Mouse (Mus musculus): ENCODE measurements around the gene Fbxo21. TPM values are rescaled to one million over a fixed set of nuclear protein-coding genes. Genes with fewer than 3 reads are reported as not detected.

Fbxo21 gene
- polyA plus RNA-seq, 1 experiment from 2014 or later = 55.3 TPM

DNA sequence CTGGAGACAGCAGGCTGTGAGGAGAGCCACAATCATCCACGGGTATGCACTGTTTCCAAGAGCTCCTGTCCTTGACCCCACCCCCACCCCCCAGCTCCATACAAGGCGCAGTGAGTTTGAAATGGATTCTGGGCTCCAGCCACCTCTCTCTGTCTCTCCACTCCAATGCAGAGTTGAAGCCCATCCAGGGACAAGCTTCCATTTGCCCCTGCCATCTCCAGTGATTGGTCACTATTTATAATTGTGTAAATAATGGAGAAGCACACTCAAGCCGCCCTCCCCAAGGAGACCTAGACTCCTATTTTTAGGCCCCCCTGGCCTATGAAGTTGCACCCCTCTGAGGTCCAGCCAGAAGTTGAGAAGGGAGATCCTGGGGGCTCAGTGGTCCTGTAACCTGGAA, 46.5 kb downstream of the Fbxo21 start:
- 71% methylated on average over 3 of the region's 3 CpGs for WGBS
- Histone ChIP-seq H3K4me1 (peaks cover 18% of the 10 kb centered on the region), H3K9ac (no peak overlapping the region), H3K4me3 (replicated peaks) (no peak overlapping the region), H3K4me2 (replicated peaks) (no peak overlapping the region), H3K9me3 (replicated peaks) (no peaks in the 10 kb centered on the region), H3K27me3 (peaks cover 32% of the 10 kb centered on the region), H3K36me3 (no peaks in the 10 kb centered on the region), H3K27ac (replicated peaks) (no peak overlapping the region)
- ATAC-seq (ENCODE audit: insufficient number of reproducible peaks, low FRiP score, low TSS enrichment, low read depth) = no peak

DNA sequence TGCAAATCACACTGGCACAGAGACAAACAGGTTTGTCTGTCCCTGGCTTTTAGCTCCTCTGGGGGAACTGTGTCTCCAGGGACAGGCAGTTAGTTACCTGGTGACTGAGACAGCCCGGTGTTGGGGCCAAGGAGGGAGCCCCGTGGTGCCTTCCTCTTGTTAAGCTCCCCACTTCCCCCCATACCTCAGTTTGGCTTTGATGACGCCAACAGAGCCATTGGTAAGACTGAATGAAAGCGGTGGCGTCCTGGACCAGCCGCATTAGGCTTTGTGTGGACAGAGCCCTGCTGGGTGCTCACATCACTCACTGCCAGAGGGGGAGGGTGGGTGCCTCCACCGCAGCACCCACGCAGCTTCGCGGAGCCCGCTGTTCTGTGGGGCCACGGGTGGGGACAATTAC, 49.4 kb downstream of the Fbxo21 start:
- ATAC-seq (ENCODE audit: insufficient number of reproducible peaks, low FRiP score, low TSS enrichment, low read depth) = no peak
- H3K4me3 ChIP-seq (replicated peaks) = no peak overlapping the region
- no peak overlapping the region for H3K27ac ChIP-seq (replicated peaks)
- H3K4me2 ChIP-seq (replicated peaks) = no peak overlapping the region
- no peaks in the 10 kb centered on the region for H3K36me3 ChIP-seq
- 6% methylated on average over 12 of the region's 12 CpGs for WGBS
- H3K27me3 ChIP-seq = peaks cover 55% of the 10 kb centered on the region
- peaks cover 33% of the 10 kb centered on the region for H3K4me1 ChIP-seq
- H3K9me3 ChIP-seq (replicated peaks) = no peaks in the 10 kb centered on the region
- H3K9ac ChIP-seq = no peak overlapping the region

DNA sequence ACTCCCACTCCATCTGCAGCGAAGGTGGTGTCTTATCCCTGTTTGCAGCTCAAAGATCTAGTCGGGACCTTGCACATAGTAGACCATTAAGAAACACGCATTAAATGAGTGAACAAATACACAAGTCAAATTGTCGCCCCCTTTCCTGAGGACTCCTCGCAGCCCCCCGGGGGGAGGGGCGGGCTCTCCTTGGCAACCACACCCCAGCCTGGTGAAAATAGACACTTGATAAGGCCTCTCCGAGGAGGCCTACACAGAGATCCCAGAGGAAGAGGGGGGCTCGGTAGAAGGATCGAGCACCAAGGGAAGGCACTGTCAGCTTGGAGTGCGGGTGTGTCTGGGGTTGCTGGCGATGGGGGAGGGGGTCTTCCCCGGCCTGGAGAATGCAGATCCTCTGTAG, 49.8 kb downstream of the Fbxo21 start:
- Histone ChIP-seq H3K9ac (no peak overlapping the region), H3K27me3 (peaks cover 57% of the 10 kb centered on the region), H3K36me3 (no peaks in the 10 kb centered on the region), H3K9me3 (replicated peaks) (no peaks in the 10 kb centered on the region), H3K4me1 (peaks cover 33% of the 10 kb centered on the region), H3K27ac (replicated peaks) (no peak overlapping the region), H3K4me3 (replicated peaks) (no peak overlapping the region), H3K4me2 (replicated peaks) (no peak overlapping the region)
- 4% methylated on average over 13 of the region's 13 CpGs for WGBS
- ATAC-seq (ENCODE audit: insufficient number of reproducible peaks, low FRiP score, low TSS enrichment, low read depth) = no peak

DNA sequence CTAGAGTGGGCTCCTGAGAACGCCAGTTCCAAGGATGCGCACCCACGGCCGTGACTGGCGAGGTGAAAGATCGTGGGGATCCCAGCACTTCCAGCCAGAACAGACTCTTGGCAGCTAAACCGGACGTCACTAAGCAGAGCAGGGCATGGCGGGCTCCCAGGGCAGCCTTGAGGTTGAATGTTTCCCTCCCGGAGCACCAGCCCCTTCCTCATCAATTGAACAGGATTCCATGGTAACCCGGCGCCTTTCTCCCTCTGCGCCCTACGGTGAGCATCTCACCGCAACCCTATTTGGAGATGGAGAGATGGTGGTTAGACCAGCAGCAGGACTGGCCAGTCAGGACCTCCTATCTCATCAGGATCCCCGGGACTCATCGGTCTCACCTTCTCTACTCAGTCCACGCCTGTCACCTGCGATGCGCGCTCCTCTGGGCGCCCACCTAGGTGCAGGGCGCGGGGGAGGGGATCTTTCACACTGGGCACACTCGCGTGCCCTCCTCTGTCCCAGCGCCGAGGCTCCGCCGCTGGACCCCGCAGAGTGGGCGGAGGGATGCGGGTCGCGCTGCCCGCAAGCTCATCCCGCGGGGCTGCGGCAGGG, 50.7 kb downstream of the Fbxo21 start:
- Histone ChIP-seq H3K4me1 (peaks cover 33% of the 10 kb centered on the region), H3K27ac (replicated peaks) (no peak overlapping the region), H3K27me3 (peaks cover 58% of the 10 kb centered on the region), H3K4me2 (replicated peaks) (peak overlapping the region; percentile 100), H3K4me3 (replicated peaks) (peak overlapping the region; percentile 56), H3K9ac (peak overlapping the region; percentile 19; the same call in 1 of the 2 replicates), H3K9me3 (replicated peaks) (no peaks in the 10 kb centered on the region), H3K36me3 (no peaks in the 10 kb centered on the region)
- 2% methylated on average over 39 of the region's 39 CpGs for WGBS
- ATAC-seq (ENCODE audit: insufficient number of reproducible peaks, low FRiP score, low TSS enrichment, low read depth) = no peak

DNA sequence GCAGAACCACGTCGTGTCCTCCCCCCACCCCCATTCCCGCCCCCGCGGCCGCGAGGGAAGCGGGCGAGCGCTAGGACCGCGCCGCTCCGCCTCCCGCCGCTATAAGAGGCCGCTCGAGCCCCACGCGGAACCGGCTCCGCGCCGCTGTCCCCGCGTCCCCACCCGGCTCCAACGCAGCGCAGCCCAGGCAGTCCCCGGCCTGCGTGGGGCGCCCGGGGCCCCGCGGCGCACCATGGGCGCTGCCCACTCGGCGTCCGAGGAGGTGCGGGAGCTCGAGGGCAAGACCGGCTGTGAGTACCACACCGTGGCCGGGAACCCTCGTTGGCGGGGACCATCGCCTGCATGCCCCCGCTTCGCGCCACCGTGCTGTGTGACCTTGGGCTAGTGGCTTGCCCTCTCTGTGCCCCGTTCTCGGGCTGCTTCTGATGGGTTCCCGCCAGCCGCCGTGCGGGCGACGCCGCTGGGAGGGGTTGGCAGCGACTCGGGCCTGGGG, 51.2 kb downstream of the Fbxo21 start, which contains the start of gene Tesc:
TSS of gene Tesc (plus strand) at position 46 of the 493 bp plus-strand sequence.
- H3K4me2 ChIP-seq (replicated peaks) = peak within 1 kb of the TSS; percentile 100
- H3K36me3 ChIP-seq = no peaks in the 10 kb centered on the region
- under 1% methylated on average over 34 of the region's 63 CpGs for WGBS
- H3K4me1 ChIP-seq = peaks cover 33% of the 10 kb centered on the region
- ATAC-seq (ENCODE audit: insufficient number of reproducible peaks, low FRiP score, low TSS enrichment, low read depth) = no peak
- peak within 1 kb of the TSS; percentile 19 for H3K9ac ChIP-seq
- peak within 1 kb of the TSS; percentile 56 for H3K4me3 ChIP-seq (replicated peaks)
- peaks cover 58% of the 10 kb centered on the region for H3K27me3 ChIP-seq
- no peaks in the 10 kb centered on the region for H3K9me3 ChIP-seq (replicated peaks)
- no peak within 1 kb of the TSS for H3K27ac ChIP-seq (replicated peaks)

DNA sequence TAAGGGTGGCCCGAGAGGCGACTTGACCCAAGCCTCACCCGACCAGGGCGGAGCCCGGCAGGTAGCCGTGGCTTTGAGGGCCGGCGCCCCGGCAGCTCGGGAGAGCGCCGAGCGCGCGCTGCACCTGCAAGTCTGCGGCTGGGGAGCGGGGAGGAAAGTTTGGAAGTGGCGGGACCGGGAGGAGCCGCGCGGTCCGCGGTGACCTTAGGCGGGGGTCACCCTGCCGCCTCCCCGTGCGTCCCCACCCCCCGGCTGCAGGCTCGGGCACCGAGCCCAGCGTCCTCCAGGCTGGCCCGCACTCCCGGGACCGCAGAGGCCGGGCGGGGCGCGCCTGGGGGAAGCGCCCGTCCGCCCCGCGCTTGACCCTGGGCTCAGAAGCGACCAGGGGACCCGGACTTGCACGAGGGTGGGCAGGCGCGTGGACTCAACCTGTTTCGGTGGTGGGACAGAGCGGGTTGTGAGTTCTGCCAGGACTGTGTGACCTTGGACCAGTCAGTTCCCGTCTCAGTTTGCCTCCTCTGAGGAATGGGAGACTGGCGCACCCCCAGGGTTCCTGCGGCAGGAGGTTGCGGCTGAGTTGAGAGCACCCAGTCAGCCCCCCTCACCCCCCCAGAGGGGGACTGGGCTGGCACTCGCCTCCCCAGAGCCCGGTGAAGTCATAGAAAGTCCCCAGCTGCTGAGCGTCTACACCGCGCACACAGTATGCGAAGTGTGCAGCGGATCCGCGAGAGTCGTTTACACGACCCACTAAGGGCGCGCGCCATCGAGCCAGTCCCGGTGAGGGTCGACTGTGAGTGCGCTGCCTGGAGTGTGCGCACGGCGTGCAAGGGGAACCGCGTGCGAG, 51.9 kb downstream of the Fbxo21 start:
- no peaks in the 10 kb centered on the region for H3K9me3 ChIP-seq (replicated peaks)
- H3K36me3 ChIP-seq = no peaks in the 10 kb centered on the region
- H3K4me2 ChIP-seq (replicated peaks) = peak overlapping the region; percentile 100
- peak overlapping the region; percentile 19; the same call in 1 of the 2 replicates for H3K9ac ChIP-seq
- H3K4me1 ChIP-seq = peaks cover 33% of the 10 kb centered on the region
- no peak for ATAC-seq (ENCODE audit: insufficient number of reproducible peaks, low FRiP score, low TSS enrichment, low read depth)
- H3K4me3 ChIP-seq (replicated peaks) = peak overlapping the region; percentile 56
- WGBS = 1% methylated on average over 79 of the region's 79 CpGs
- no peak overlapping the region for H3K27ac ChIP-seq (replicated peaks)
- H3K27me3 ChIP-seq = peaks cover 58% of the 10 kb centered on the region

DNA sequence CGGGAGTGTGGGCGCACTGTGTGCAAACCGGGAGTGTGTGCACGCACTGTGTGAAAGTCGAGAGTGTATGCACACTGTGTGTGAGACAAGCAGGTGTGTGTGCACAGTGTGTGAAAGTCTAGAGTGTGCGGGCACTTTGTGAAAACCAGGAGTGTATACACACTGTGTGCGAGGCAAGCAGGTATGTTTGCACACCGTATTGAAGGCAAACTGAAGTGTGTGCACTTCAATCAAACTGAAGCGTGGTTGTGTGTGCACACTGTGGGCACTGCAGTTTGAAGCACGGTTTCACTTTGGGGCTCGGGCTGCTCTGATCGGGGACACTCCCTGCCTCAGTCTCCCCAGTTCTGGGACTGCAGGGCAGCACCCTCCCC, 52.5 kb downstream of the Fbxo21 start:
- Histone ChIP-seq H3K27me3 (peaks cover 58% of the 10 kb centered on the region), H3K4me1 (peaks cover 33% of the 10 kb centered on the region), H3K36me3 (no peaks in the 10 kb centered on the region), H3K27ac (replicated peaks) (no peak overlapping the region), H3K4me3 (replicated peaks) (peak overlapping the region; percentile 56), H3K9me3 (replicated peaks) (no peaks in the 10 kb centered on the region), H3K4me2 (replicated peaks) (peak overlapping the region; percentile 100), H3K9ac (no peak overlapping the region)
- 6% methylated on average over 12 of the region's 12 CpGs for WGBS
- ATAC-seq (ENCODE audit: insufficient number of reproducible peaks, low FRiP score, low TSS enrichment, low read depth) = no peak

DNA sequence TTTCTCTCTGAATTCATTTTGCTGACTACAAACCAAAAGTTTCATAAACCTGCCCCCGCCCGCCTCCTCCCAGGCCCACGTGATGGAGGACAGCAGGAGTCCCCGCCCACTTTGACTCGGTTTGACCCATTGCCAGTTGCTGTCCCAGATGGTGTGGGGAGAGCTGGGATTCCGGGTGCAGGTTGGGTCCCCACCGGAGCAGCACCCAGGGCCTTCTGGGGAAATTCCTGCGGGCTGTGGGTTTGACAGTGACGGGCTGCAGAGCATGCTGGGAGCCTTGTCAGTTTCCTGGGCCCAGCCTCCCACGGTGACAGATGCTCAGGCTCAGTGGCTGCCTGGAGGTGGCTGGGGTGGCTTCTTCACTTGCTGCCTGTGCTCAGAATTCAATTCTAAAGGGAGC, 52.9 kb downstream of the Fbxo21 start:
- Histone ChIP-seq H3K27ac (replicated peaks) (no peak overlapping the region), H3K9ac (no peak overlapping the region), H3K36me3 (no peaks in the 10 kb centered on the region), H3K27me3 (peaks cover 58% of the 10 kb centered on the region), H3K4me1 (peaks cover 33% of the 10 kb centered on the region), H3K9me3 (replicated peaks) (no peaks in the 10 kb centered on the region), H3K4me3 (replicated peaks) (peak overlapping the region; percentile 56), H3K4me2 (replicated peaks) (peak overlapping the region; percentile 100)
- 2% methylated on average over 10 of the region's 10 CpGs for WGBS
- no peak for ATAC-seq (ENCODE audit: insufficient number of reproducible peaks, low FRiP score, low TSS enrichment, low read depth)

DNA sequence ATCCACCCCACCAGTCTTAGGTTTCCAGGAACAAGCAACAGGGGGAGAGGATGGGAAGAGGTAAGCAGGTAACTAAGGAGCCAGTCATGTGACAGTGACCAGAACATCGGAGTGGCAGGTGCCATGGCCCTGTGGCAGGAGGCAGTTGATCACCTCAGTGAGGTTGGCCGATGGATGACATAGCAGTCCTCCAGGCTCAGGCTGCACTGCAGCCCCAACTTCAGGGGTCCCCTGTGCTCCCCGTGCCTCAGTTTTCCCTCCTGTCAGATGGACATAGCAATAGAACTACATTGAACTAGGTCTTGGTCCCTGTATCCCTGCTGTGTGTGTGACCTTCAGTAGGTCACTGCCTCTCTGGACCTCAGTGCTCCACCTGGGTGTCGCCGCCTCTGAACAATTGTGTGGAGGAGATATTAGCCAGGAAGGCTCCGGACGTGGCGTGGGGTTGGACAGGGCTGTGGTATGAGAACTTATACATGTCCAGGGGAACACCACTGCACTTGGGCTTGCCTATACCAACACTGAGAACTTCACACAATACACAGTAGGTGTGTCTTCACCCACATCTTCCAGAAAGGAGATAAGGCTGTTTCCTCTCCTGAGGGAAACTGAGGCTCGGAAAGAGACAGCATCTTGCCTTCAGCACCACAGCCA, 53.6 kb downstream of the Fbxo21 start:
- peaks cover 58% of the 10 kb centered on the region for H3K27me3 ChIP-seq

DNA sequence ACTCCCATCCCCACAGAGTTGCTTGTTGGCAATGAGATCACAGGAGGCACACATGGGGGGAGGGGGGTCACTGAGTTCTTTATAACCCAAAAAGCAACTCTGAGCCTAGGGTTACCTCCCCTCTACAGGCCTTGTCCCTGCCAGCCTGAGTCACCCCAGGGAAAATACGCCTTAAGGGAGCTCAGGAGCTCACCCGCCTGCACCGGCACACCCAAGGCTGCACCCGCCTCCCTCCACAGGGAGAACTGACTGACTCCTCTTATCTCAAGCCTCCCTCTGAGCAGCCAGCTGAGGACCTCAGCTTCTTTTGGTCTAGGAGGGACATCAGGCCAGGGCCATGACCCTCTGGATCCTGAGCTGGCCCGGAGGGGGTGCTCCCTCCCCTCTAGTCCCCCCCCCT, 54.5 kb downstream of the Fbxo21 start:
- H3K4me3 ChIP-seq (replicated peaks) = no peak overlapping the region
- no peak overlapping the region for H3K27ac ChIP-seq (replicated peaks)
- H3K9ac ChIP-seq = no peak overlapping the region
- no peak overlapping the region for H3K4me2 ChIP-seq (replicated peaks)
- H3K27me3 ChIP-seq = peaks cover 49% of the 10 kb centered on the region
- 36% methylated on average over 5 of the region's 5 CpGs for WGBS
- no peaks in the 10 kb centered on the region for H3K36me3 ChIP-seq
- no peaks in the 10 kb centered on the region for H3K9me3 ChIP-seq (replicated peaks)
- H3K4me1 ChIP-seq = peaks cover 33% of the 10 kb centered on the region
- ATAC-seq (ENCODE audit: insufficient number of reproducible peaks, low FRiP score, low TSS enrichment, low read depth) = no peak

More for the DNA sequence above, 53.6 kb downstream of the Fbxo21 start:
- no peaks in the 10 kb centered on the region for H3K36me3 ChIP-seq
- WGBS = 88% methylated on average over 9 of the region's 9 CpGs
- H3K4me1 ChIP-seq = peaks cover 33% of the 10 kb centered on the region
- H3K4me3 ChIP-seq (replicated peaks) = no peak overlapping the region
- no peak for ATAC-seq (ENCODE audit: insufficient number of reproducible peaks, low FRiP score, low TSS enrichment, low read depth)
- no peak overlapping the region for H3K4me2 ChIP-seq (replicated peaks)
- H3K9me3 ChIP-seq (replicated peaks) = no peaks in the 10 kb centered on the region
- H3K27ac ChIP-seq (replicated peaks) = no peak overlapping the region
- no peak overlapping the region for H3K9ac ChIP-seq

DNA sequence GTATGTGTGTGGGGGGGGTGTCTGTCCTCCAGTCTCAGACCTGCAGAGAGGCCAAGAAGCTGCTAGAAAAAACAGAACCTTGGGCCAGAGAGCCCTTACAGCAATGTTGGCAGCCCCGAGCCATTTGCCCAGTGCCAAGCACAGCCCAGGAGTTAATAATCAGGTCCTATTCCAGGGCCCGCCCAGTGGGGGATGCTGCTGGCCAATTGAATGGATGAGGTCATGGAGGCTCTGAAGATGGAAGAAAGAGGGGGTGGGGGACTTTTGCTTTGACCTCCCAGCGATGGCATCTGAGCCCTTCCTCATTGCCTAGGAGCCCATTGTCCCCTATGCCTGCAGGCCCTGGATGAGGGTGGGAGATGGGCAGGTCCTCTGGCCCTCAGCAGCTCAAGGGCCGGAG, 55.0 kb downstream of the Fbxo21 start:
- Histone ChIP-seq H3K27me3 (peaks cover 44% of the 10 kb centered on the region), H3K36me3 (no peaks in the 10 kb centered on the region), H3K27ac (replicated peaks) (no peak overlapping the region), H3K4me1 (peaks cover 31% of the 10 kb centered on the region), H3K9me3 (replicated peaks) (no peaks in the 10 kb centered on the region), H3K4me2 (replicated peaks) (no peak overlapping the region), H3K9ac (no peak overlapping the region), H3K4me3 (replicated peaks) (no peak overlapping the region)
- ATAC-seq (ENCODE audit: insufficient number of reproducible peaks, low FRiP score, low TSS enrichment, low read depth) = no peak
- WGBS = 47% methylated on average over 4 of the region's 4 CpGs
